Mouse (Mus musculus) kidney, adult 2 months (tissue): ENCODE data around the gene Hcls1. TPM values are rescaled to one million over a fixed set of nuclear protein-coding genes. Genes with fewer than 3 reads are reported as not detected.

Source experiments
- DNase-seq: peaks from one replicate; pipeline ENCODE4 v3.0.0; 2021
- H3K27ac ChIP-seq: fragments of 200-500 bp; 2 replicates; pipeline ENCODE4 v1.5.1; 2012; ENCODE audit warnings: low read depth, low read length, control low read depth, inconsistent platforms; ENCODE audit not compliant: insufficient read depth
- H3K27me3 ChIP-seq: fragments of 200-500 bp; replicated peaks from 2 replicates; pipeline ENCODE4 v1.6.1; 2012; ENCODE audit warnings: mild to moderate bottlenecking, moderate library complexity, low read length, inconsistent platforms; ENCODE audit not compliant: control insufficient read depth, insufficient read depth
- H3K36me3 ChIP-seq: fragments of 200-500 bp; 2 replicates; pipeline ENCODE4 v1.6.1; 2012; ENCODE audit warnings: mild to moderate bottlenecking, moderate library complexity, low read length, inconsistent platforms; ENCODE audit not compliant: control insufficient read depth, insufficient read depth
- H3K4me1 ChIP-seq: fragments of 200-500 bp; 2 replicates; pipeline ENCODE4 v1.6.1; 2011; ENCODE audit warnings: low read length; ENCODE audit not compliant: control insufficient read depth, insufficient read depth
- H3K4me3 ChIP-seq: fragments of 200-500 bp; 2 replicates; pipeline ENCODE4 v1.5.1; 2011; ENCODE audit warnings: mild to moderate bottlenecking, low read depth, low read length, control low read depth; ENCODE audit not compliant: insufficient read depth
- CTCF ChIP-seq: fragments of 200-500 bp; conservative IDR thresholded peaks from 2 replicates; pipeline ENCODE4 v1.5.1; 2011; ENCODE audit warnings: low read depth, mild to moderate bottlenecking, control low read depth, low read length, moderate library complexity, mixed read lengths; ENCODE audit not compliant: insufficient read depth, insufficient read length
- POLR2A ChIP-seq: fragments of 200-500 bp; IDR thresholded peaks from one replicate; pipeline ENCODE4 v1.6.1; 2011; ENCODE audit warnings: low read depth, low read length, control low read depth
- WGBS: fragments of 180-500 bp; shearing (Covaris S2); methylation state at CpG from one replicate; pipeline ENCODE4 v1.1.7; 2018; 5-methylcytosine and 5-hydroxymethylcytosine counted together
- polyA plus RNA-seq: library from polyadenylated mRNA; depleted of rRNA; stranded (reverse); fragments of >200 nt; gene quantifications from 2 replicates; pipeline ENCODE4 v1.2.3, GENCODE M21; 2012

Gene Hcls1
- polyA plus RNA-seq, 1 experiment, result 10.9 TPM

GRCm38 (mm10) chr16:36930231-36931136, 4.3 kb upstream of the Hcls1 start:
- 75% methylated on average over 11 of the region's 11 CpGs for WGBS
- Histone ChIP-seq H3K27me3 (no peaks in the 10 kb centered on the region), H3K4me1 (peaks cover 6% of the 10 kb centered on the region; the same call in 1 of the 2 replicates), H3K36me3 (no peaks in the 10 kb centered on the region; the same call in none of the 2 replicates), H3K4me3 (no peak overlapping the region), H3K27ac (no peak overlapping the region)
- no peak for DNase-seq
- no peak for TF ChIP-seq CTCF
- TF ChIP-seq POLR2A, result no peak

DNA sequence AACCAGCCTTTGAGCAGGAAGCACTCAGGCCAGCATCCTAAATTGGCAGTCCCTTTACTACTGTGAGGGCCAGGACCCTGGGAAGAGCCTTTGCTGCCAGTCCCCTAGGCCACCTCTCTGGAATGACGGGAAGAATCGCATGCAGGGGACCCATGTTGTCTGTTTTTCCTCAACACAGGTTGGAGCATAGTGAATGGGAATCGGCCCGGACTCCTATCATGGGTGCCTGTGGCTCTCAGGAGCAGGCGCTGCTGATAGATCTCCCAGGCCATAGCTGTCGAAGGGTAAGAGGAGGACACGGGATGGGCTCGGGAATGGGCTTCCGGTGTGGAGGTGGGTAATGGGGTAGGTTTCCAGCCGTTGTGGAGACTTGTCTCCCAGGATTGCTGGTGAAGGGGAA, 3.4 kb upstream of the Hcls1 start:
- WGBS, result 95% methylated on average over 10 of the region's 10 CpGs
- peaks cover 6% of the 10 kb centered on the region; the same call in 1 of the 2 replicates for H3K4me1 ChIP-seq
- H3K36me3 ChIP-seq, result no peaks in the 10 kb centered on the region; the same call in none of the 2 replicates
- no peak for DNase-seq
- H3K27me3 ChIP-seq, result no peaks in the 10 kb centered on the region
- TF ChIP-seq CTCF (no peak), POLR2A (no peak)
- H3K4me3 ChIP-seq, result no peak overlapping the region
- H3K27ac ChIP-seq, result no peak overlapping the region

DNA sequence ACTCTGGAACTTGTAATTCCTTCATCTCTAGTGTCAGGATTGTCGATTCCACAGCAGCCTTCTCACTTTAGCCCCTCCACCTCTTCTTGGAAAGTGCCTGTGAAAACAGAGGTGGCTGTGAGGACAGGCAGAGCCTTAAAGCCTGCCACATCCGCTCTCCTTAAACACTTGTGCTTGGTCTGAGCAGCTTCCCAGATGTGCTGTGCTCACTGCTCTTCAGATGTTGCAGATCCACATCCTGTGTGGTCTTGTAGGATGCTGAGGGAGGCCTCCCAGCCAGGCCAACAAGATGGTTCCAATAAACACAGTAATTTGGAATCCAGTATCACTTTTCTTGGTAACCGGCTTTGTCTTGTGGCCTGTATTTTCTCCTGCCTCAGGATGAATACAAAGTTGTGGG, 2.8 kb upstream of the Hcls1 start:
- no peak overlapping the region for H3K27ac ChIP-seq
- no peak for TF ChIP-seq POLR2A
- DNase-seq, result no peak
- H3K4me1 ChIP-seq, result peaks cover 6% of the 10 kb centered on the region; the same call in 1 of the 2 replicates
- H3K4me3 ChIP-seq, result no peak overlapping the region
- no peaks in the 10 kb centered on the region; the same call in none of the 2 replicates for H3K36me3 ChIP-seq
- no peaks in the 10 kb centered on the region for H3K27me3 ChIP-seq
- 87% methylated on average over 3 of the region's 3 CpGs for WGBS

GRCm38 (mm10) chr16:36932546-36932945, 2.2 kb upstream of the Hcls1 start:
- no peak for DNase-seq
- Histone ChIP-seq H3K4me3 (no peak overlapping the region), H3K27me3 (no peaks in the 10 kb centered on the region), H3K4me1 (peaks cover 6% of the 10 kb centered on the region; the same call in 1 of the 2 replicates), H3K27ac (no peak overlapping the region), H3K36me3 (no peaks in the 10 kb centered on the region; the same call in none of the 2 replicates)
- TF ChIP-seq POLR2A, result no peak
- TF ChIP-seq CTCF, result no peak
- WGBS, result 94% methylated on average over 6 of the region's 6 CpGs

DNA sequence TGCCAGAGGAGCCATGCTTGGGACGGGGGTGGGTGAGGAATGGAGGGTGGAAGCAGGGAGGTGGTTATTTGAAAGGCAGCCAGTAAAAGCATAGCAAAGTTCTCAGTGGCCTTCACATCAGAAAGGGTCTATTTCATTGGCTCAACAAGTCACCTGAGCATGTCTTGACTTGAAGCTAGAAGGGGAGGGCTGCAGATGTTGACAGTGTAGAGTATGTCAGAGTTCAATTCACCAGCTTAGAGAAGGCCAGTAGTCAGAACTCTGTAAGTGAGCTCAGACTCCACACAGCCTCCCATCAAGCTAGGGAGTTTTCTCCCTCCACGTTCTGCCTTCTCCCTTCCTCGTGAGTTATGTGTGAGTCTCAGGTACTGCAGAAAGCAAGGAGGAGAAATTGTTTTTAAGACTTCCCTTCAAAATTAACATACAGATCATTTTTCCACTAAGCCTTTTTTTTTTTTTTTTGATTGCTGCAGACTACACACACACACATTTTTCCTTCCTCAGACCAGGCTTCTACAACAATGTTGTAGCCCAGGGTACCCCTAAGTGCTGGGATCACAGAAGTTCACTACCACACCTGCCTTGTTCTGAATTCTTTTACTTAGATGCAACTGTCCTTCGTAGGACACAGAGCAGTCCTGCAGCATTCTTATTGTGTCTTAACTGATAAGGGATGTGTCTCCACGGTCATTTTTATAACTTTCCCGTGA, 497 bp upstream of the Hcls1 start:
- Histone ChIP-seq H3K36me3 (no peaks in the 10 kb centered on the region; the same call in 1 of the 2 replicates), H3K27ac (peak overlapping the region; percentile 57; the same call in 1 of the 2 replicates), H3K4me3 (no peak overlapping the region), H3K4me1 (peaks cover 6% of the 10 kb centered on the region; the same call in 1 of the 2 replicates), H3K27me3 (no peaks in the 10 kb centered on the region)
- TF ChIP-seq CTCF, result no peak
- no peak for TF ChIP-seq POLR2A
- DNase-seq, result peak; percentile 40
- 40% methylated on average over 6 of the region's 6 CpGs for WGBS

DNA sequence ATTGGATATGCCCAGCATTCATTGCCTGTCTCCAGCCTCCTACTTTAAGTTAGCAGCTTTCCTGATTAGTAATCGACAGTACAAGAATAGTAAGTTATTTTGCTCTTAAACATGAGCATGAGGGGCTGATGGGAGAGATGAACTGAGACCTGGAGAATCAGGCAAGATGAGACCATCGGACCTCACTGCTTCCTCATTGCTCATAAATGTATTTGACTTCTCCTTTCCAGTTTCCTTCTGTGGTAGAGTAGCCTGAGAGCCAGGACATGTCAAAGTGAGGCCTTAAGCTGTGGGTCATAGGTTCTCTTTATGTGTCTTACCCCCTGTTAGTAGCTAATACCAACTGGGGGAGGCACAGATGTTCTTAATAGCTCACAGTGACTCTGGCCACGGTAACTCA, 1.0 kb downstream of the Hcls1 start:
- WGBS, result 82% methylated on average over 3 of the region's 3 CpGs
- Histone ChIP-seq H3K27me3 (no peaks in the 10 kb centered on the region), H3K27ac (peak overlapping the region; percentile 26; the same call in 1 of the 2 replicates), H3K36me3 (no peaks in the 10 kb centered on the region), H3K4me3 (no peak overlapping the region), H3K4me1 (peaks cover 6% of the 10 kb centered on the region; the same call in 1 of the 2 replicates)
- DNase-seq, result peak; percentile 10
- TF ChIP-seq CTCF, result no peak
- TF ChIP-seq POLR2A, result no peak

DNA sequence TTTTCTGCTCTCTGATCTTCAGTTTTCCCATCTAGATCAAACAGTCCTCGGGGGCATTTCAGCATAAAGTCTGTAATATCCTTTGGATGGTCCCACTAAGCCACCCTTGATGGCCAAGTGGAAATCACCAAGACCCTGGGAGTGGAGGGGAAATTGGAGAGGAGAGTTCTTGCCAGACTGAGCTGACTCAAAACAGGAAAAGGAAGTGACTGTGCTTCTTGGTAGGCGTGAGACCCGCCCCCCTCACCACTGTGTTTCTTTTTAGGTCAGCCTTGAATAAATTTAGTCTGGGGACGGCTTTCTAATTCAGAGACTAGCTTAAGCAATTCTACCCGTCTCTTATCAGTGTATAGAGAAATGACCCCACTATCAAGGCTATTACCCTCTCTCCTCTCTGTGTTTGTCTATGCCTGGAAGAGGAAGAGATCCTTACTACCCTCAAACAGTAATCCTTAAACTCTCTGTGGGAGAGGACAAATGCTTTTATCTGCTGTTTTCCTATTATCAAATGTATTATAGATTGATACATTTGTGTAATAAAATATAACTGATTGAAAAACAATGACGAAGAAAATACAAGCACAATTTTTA, 6.4 kb downstream of the Hcls1 start:
- Histone ChIP-seq H3K4me3 (no peak overlapping the region), H3K27me3 (no peaks in the 10 kb centered on the region), H3K4me1 (peaks cover 7% of the 10 kb centered on the region; the same call in 1 of the 2 replicates), H3K27ac (no peak overlapping the region), H3K36me3 (no peaks in the 10 kb centered on the region)
- WGBS, result 65% methylated on average over 6 of the region's 6 CpGs
- TF ChIP-seq POLR2A, result no peak
- no peak for TF ChIP-seq CTCF
- DNase-seq, result peak; percentile 41
